Comparison of ENCODE assay signal across 1 mouse cellular context in the genomic region with DNA sequence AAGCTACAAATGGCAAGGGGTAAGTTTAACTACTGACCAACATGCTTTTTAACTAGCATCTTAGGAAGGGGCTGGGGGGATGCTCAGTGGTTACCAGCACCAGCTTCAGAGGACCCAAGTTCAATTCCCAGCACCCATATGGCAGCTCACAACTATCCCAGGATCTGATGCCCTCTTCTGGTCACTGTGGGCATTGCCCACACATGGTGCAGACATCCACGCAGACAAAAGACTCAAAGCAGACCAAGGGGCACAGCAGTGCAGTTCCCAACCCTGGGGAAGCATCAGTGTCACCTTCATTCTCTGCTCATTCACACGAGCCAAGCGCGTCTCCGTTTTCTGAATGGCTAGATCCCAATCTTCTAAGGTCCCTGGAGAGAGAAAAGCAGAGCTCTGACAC.
TF ChIP-seq lines count a peak whose summit lies in the region.

No protein-coding gene starts in this region.

TF ChIP-seq in CH12.LX, 34 proteins besides CTCF, POLR2A, EP300 and RAD21:
- TF ChIP-seq USF2 (conservative IDR thresholded peaks at IDR 0.05; ENCODE audit: low read depth, low read length) (no peak), ELF1 (IDR thresholded peaks at IDR 0.05; ENCODE audit: low read depth, low read length) (no peak), USF1 (IDR thresholded peaks at IDR 0.05; ENCODE audit: low read depth, low read length) (no peak), ZMIZ1 (IDR thresholded peaks at IDR 0.05; ENCODE audit: low read depth, low read length) (no peak), UBTF (IDR thresholded peaks at IDR 0.05; ENCODE audit: low read depth, low read length) (no peak)
